Mouse (Mus musculus) cerebellum, adult 8-10 months (tissue): ENCODE data around the gene Cxadr.
"Not testable (repeated sequence)": the region's sequence is repeated elsewhere in the genome, so short reads cannot be mapped to it uniquely, and the experiment has no call there.

Experiments
- DNase-seq: peaks from one replicate; pipeline ENCODE4 v3.0.0; 2022

Gene Cxadr

DNA sequence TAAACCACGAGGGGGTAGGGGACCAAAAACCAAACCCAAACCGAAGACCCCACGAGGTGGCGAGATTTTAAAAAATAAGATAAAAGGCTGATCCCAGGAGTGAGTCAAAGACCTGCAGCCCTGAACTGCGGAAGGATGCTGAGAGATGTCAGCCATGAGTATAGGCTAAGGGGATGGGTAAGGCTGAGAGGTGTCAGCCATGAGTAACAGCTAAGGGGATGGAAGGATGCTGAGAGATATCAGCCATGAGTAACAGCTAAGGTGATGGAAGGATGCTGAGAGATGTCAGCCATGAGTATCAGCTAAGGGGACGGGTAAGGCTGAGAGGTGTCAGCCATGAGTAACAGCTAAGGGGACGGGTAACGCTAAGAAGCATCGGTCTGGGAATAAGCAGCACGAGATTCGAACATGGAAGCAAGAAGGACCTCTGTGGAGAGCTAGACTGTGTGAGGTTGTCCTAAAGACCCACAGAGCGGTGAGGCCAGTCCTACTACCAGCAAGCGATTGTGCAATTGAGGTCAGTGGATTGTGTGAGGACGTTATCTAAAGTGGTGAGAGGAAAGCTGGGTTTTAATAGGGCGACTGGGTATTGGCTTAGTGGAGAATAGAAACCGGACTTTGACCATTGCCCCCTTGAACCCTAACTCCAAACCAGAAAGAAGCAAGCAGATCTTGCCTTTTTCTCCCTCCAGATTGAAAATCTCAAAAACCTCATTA lies 6.3 kb downstream of the Cxadr start:
- DNase-seq: no peak

- no peak for DNase-seq
Measured at GRCm38 (mm10) chr16:78309258-78309657, 8.0 kb downstream of the Cxadr start.

DNA sequence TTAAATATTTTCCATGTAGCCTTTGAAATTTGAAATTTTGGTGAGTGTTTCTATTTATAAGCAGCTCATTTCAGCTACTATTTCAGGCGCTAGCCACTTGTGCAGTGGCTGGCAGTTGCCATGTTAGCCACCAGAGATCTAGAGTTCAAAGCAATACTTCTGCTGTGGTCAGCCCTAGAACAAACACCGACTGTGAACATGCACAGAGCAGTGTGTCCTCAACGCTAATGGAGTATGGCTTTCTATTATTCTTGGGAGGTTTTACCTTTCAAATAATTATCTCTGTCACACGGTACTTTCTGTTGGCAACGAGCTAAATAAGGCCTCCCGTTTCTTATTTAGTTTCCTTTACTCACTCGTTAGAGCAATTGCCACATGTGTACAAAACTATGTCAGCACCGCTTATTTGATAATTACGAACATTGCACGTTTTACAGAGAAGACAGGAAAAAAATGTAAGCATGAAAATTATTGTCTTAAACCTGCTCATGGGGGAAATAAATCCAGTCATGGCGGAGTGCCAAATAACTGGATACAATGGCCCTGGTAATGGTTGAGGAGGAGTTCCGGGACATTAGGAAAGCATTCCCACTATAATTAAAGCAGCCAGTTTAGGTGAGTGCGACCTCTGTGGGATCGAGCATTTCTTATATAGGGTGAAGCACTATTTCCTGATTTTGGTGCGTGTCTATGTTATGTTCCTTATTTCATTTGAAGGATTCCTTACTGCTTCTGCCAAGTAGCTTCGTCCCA lies 12.0 kb downstream of the Cxadr start:
- no peak for DNase-seq

GRCm38 (mm10) chr16:78314026-78314425 lies 12.7 kb downstream of the Cxadr start:
- no peak for DNase-seq

GRCm38 (mm10) chr16:78316849-78317248 lies 15.6 kb downstream of the Cxadr start:
- DNase-seq: peak; percentile 21

DNA sequence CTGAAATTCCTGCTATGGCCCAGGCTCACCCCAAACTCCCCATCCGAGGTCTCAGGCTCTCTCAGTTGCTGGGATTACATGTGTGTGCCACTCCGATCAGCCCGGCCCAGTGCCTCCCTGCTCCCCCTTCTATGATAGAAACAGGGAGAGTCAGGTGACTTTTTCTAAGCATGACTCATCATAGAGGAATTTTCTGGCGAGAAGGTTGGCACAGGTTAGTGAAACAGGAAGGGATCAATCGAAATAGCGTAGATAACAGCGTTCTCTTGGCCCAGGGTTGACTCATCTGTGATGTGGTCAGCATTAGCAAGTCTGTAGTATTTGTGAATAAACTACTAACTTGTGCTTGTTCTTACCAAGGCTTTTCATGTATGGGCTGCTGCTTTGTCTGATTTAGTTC lies 16.7 kb downstream of the Cxadr start:
- no peak for DNase-seq

DNA sequence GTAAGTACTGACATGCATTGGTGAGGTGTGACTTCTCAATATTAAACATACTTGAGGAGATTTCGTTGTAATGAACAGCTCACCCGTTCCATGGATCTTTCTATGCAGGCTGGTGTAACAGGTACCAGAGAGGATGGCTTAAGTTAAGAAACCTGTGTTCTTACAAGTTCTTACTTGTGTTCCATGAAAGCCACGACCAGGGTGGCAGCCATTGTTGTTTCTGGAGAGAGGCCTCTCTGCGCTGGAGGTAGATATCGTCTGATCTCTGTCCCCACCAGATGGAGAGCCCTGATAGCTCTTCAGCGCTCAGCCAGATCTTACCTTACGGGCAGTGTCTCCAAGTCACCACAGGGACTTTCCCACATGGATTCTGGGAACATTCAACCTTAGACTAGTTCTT lies 18.4 kb downstream of the Cxadr start:
- no peak for DNase-seq

- DNase-seq: no peak
Measured at GRCm38 (mm10) chr16:78321559-78321958, 20.3 kb downstream of the Cxadr start.

- DNase-seq: no peak
Measured at GRCm38 (mm10) chr16:78322140-78322539, 20.9 kb downstream of the Cxadr start.

GRCm38 (mm10) chr16:78325972-78326848 lies 24.9 kb downstream of the Cxadr start:
- no peak for DNase-seq

GRCm38 (mm10) chr16:78327562-78327961 lies 26.3 kb downstream of the Cxadr start:
- no peak for DNase-seq

GRCm38 (mm10) chr16:78327999-78328398 lies 26.7 kb downstream of the Cxadr start:
- no peak for DNase-seq

- DNase-seq: no peak
Measured at GRCm38 (mm10) chr16:78337226-78337625, 35.9 kb downstream of the Cxadr start.

- no peak for DNase-seq
Measured at GRCm38 (mm10) chr16:78341356-78341755, 40.1 kb downstream of the Cxadr start.

DNA sequence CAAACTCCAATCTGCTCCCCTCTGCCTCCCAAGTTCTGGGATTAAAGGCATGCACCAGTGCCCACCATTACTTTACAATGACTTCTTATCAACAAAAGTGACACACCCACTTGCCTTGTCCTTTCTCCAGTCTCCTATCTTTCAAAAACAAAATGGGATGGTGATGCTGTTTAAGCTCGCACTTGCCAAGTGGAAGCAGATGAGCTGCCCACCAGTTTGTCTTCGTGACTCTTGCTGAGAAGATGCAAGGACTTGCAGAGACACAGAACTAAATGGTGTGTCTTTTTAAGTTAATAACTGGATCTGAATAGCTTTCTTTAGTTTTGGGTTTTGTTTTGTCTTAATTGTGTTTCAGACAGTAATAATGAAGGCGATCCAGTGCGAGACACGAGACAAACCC lies 41.5 kb downstream of the Cxadr start:
- DNase-seq: no peak

DNA sequence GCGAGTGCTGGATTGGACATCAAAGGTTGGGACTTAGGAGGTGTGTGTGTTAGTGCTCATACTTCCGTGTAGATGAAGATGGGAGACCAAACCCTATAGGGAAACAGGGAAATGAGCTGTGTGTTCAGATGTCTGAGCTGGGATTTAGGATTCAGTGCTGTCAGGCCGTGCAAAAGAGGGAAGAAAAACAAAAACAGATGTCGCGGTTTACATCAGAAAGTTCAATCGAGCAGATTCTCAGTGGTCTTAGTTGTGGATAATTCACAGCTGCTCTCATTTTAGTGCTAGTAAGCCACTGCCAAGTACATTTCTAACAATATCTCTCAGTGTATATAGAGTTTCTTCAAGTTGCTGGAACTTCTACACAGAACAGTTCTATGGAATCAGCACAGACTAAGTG lies 42.5 kb downstream of the Cxadr start:
- DNase-seq: no peak

- no peak for DNase-seq
Measured at GRCm38 (mm10) chr16:78346662-78347327, 45.5 kb downstream of the Cxadr start.

DNA sequence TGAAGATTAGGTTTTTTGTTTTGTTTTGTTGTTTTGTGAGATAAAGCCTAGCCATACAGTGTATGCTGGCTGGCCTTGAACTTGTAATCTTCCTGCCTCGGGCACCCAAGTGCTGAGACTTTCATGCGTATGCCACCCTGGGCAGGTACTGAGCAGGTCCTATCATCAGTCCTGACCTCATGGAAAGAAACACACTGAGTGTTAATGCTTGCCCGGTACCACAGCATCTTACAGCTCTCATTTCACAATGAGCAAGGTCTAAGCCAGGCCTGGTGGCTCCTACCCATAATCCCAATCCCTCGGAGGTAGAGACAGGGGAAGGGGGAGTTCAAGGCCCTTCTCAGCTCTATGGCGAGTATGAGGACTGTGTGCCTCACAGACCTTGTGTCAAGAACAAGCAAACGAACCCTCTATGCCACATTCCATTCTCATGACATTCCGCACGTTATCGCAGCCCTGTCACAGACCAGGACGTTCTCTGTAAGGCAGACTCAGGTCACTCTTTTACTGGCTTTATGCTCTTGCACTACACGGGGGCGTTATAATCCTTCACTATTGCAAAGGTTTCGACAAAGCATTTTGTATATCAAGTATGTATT lies 46.1 kb downstream of the Cxadr start:
- no peak for DNase-seq

GRCm38 (mm10) chr16:78357757-78358156 lies 56.5 kb downstream of the Cxadr start:
- DNase-seq: no peak

DNA sequence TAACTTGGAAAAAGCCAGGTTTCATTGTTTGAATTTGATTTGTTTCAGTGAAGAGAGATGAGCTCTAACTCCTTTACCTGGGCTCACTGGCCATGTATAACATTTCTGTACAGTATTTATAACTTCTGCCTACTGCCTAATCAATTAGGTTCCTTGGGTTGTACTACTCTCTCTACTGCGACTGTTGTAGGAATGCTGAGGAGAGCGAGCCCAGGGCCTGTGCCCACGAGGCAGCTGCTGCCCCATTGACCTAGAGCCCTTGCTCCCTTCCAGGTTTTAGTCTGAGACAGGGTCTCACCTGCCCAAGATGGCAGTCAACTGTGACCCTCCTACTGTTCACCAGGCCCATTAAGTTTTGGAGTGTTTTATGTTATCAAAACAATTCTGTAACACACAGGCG lies 60.2 kb downstream of the Cxadr start:
- DNase-seq: no peak

DNA sequence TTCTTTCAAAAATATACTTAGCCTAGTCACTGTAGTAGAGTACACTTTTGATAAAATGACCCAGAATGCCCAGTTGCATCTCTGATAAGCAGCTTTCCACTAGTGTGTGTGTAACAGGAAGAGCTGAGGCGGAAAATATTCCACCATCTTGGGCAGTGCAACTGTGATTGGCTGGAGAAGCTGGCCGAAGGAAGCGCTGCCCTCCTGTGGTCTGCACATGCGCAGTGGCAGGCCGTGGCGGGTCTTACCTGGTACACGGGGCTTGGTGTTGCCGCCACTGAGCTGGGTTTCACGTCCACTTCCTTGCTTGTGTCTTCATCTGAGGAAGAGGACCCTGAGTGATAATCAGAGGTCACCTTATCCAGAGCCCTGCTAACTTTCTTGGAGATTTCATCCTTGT lies 63.3 kb downstream of the Cxadr start:
- not testable (repeated sequence) for DNase-seq

GRCm38 (mm10) chr16:78371491-78372046 lies 70.3 kb downstream of the Cxadr start:
- DNase-seq: no peak
